Mouse (Mus musculus) ES-Bruce4 (cell line): ENCODE data around the gene Mgmt.

ENCODE experiments used
- CTCF ChIP-seq: IDR thresholded peaks from one replicate; pipeline ENCODE4 v1.8.1; 2011; ENCODE audit warnings: low read depth, low read length
- EP300 ChIP-seq: IDR thresholded peaks from 2 replicates; pipeline ENCODE4 v1.6.1; 2011; ENCODE audit warnings: low read depth, low read length; ENCODE audit not compliant: insufficient read depth

GRCm38 (mm10) chr7:136871535-136871934 is 22.9 kb upstream of the Mgmt start:
- TF ChIP-seq CTCF = no peak
- no peak for TF ChIP-seq EP300
